Mouse (Mus musculus) midbrain, embryonic 13.5 days (tissue): ENCODE results near the gene Dmac2. TPM values are rescaled to one million over a fixed set of nuclear protein-coding genes. Genes with fewer than 3 reads are reported as not detected.

Source experiments
- ATAC-seq: fragments of 200-750 bp; cut with Nextera tagmentation; 2 replicates; pipeline ENCODE4 v1.8.0; 2017; ENCODE audit warnings: mild to moderate bottlenecking, moderate TSS enrichment, moderate library complexity
- H3K27ac ChIP-seq: fragments of 300-500 bp; sonication (generic); 2 replicates; pipeline ENCODE4 v1.5.1; 2015; ENCODE audit warnings: inconsistent platforms, mild to moderate bottlenecking, moderate library complexity
- H3K27me3 ChIP-seq: fragments of 300-500 bp; sonication (generic); 2 replicates; pipeline ENCODE4 v1.6.1; 2015; ENCODE audit warnings: mild to moderate bottlenecking, inconsistent platforms
- H3K36me3 ChIP-seq: fragments of 300-500 bp; sonication (generic); 2 replicates; pipeline ENCODE4 v1.6.1; 2015; ENCODE audit warnings: mild to moderate bottlenecking, inconsistent platforms
- H3K4me1 ChIP-seq: fragments of 300-500 bp; sonication (generic); replicated peaks from 2 replicates; pipeline ENCODE4 v1.6.1; 2015; ENCODE audit warnings: inconsistent platforms
- H3K4me2 ChIP-seq: fragments of 300-500 bp; sonication (generic); replicated peaks from 2 replicates; pipeline ENCODE4 v1.6.1; 2015; ENCODE audit warnings: moderate library complexity, mild to moderate bottlenecking, inconsistent platforms
- H3K4me3 ChIP-seq: fragments of 300-500 bp; sonication (generic); replicated peaks from 2 replicates; pipeline ENCODE4 v1.5.1; 2015; ENCODE audit warnings: mild to moderate bottlenecking, inconsistent platforms
- H3K9ac ChIP-seq: fragments of 300-500 bp; sonication (generic); replicated peaks from 2 replicates; pipeline ENCODE4 v1.6.1; 2015; ENCODE audit warnings: mild to moderate bottlenecking, inconsistent platforms
- H3K9me3 ChIP-seq: fragments of 300-500 bp; sonication (generic); 2 replicates; pipeline ENCODE4 v1.6.1; 2016; ENCODE audit warnings: mild to moderate bottlenecking, inconsistent platforms
- WGBS: fragments of 180-500 bp; shearing (Covaris S2); methylation state at CpG from one replicate; pipeline ENCODE4 v1.1.7; 2015; 5-methylcytosine and 5-hydroxymethylcytosine counted together
- polyA plus RNA-seq: library from polyadenylated mRNA; unstranded; fragments of >200 nt; fragmentation: Nextera tagmentation; extraction: Ambion mirVana; gene quantifications from 2 replicates; pipeline ENCODE4 v1.2.1, GENCODE M21; 2015

The Dmac2 gene
- polyA plus RNA-seq, 1 experiment from 2014 or later, result 34.2 TPM

- no peaks in the 10 kb centered on the region for H3K27me3 ChIP-seq
- H3K9me3 ChIP-seq, result no peaks in the 10 kb centered on the region
- H3K27ac ChIP-seq, result no peak overlapping the region
- 75% methylated on average over 3 of the region's 3 CpGs for WGBS
- no peak overlapping the region for H3K9ac ChIP-seq
- no peaks in the 10 kb centered on the region for H3K4me1 ChIP-seq
- ATAC-seq, result no peak
- H3K4me3 ChIP-seq, result no peak overlapping the region
- H3K36me3 ChIP-seq, result no peaks in the 10 kb centered on the region
- H3K4me2 ChIP-seq, result no peak overlapping the region
Observed at GRCm38 (mm10) chr7:25593859-25594258, 25.4 kb upstream of the Dmac2 start.

- Histone ChIP-seq H3K9ac (no peak overlapping the region), H3K9me3 (no peaks in the 10 kb centered on the region), H3K36me3 (no peaks in the 10 kb centered on the region), H3K4me2 (no peak overlapping the region), H3K27ac (no peak overlapping the region), H3K4me1 (no peaks in the 10 kb centered on the region), H3K27me3 (no peaks in the 10 kb centered on the region), H3K4me3 (no peak overlapping the region)
- ATAC-seq, result peak; percentile 75
- WGBS, result 16% methylated on average over 10 of the region's 10 CpGs
Observed at GRCm38 (mm10) chr7:25599663-25600062, 19.6 kb upstream of the Dmac2 start.

- Histone ChIP-seq H3K9me3 (no peaks in the 10 kb centered on the region), H3K36me3 (no peaks in the 10 kb centered on the region), H3K4me1 (no peaks in the 10 kb centered on the region), H3K9ac (no peak overlapping the region), H3K4me3 (no peak overlapping the region), H3K27me3 (no peaks in the 10 kb centered on the region), H3K4me2 (no peak overlapping the region), H3K27ac (no peak overlapping the region)
- 85% methylated on average over 11 of the region's 11 CpGs for WGBS
- no peak for ATAC-seq
Observed at GRCm38 (mm10) chr7:25600666-25601065, 18.5 kb upstream of the Dmac2 start.

DNA sequence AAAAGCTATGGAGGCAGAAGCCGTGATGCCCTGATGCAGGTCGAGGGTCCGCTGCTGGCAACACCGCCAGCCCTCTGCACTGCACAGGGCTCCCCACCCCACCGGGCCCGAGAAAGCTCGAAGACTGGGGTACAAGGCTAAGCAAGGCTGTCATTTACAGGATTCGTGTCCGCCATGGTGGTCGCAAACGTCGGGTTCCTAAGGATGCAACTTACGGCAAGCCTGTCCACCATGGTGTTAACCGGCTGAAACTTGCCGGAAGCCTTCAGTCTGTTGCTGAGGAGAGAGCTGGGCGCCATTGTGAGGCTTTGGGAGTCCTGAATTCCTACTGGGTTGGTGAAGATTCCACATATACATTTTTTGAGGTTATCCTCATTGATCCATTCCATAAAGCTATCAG lies 17.9 kb upstream of the Dmac2 start:
- WGBS, result 91% methylated on average over 16 of the region's 16 CpGs
- no peak overlapping the region for H3K9ac ChIP-seq
- H3K4me3 ChIP-seq, result no peak overlapping the region
- no peak overlapping the region for H3K27ac ChIP-seq
- H3K27me3 ChIP-seq, result no peaks in the 10 kb centered on the region
- no peak overlapping the region for H3K4me2 ChIP-seq
- H3K9me3 ChIP-seq, result no peaks in the 10 kb centered on the region
- no peak for ATAC-seq
- H3K4me1 ChIP-seq, result no peaks in the 10 kb centered on the region
- H3K36me3 ChIP-seq, result no peaks in the 10 kb centered on the region

DNA sequence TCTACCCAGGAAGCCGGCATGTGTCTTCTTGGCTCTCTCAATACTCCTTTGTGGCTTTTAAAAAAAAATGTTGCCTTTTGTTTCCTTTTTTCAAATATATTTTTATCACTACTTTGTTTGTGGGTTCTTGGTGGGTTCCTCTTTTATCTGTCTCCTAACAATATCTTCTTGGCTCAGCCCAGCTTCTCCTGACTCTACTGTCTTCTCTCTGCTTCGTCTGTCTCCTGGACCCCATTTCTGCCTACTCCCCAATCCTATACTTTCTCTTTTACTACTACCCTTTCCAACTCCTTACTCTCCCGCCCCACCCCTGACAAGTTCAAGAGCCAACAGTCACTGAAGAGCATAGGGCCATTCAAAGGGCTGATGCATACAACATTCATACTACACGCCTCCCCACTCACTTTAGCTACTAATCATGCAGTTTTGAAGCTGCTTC lies 12.6 kb upstream of the Dmac2 start:
- Histone ChIP-seq H3K4me1 (no peaks in the 10 kb centered on the region), H3K27me3 (no peaks in the 10 kb centered on the region), H3K9me3 (no peaks in the 10 kb centered on the region), H3K4me2 (no peak overlapping the region), H3K36me3 (no peaks in the 10 kb centered on the region), H3K9ac (no peak overlapping the region), H3K4me3 (no peak overlapping the region), H3K27ac (no peak overlapping the region)
- ATAC-seq, result no peak
- 79% methylated on average over 4 of the region's 4 CpGs for WGBS

GRCm38 (mm10) chr7:25607196-25607595 lies 12.0 kb upstream of the Dmac2 start:
- H3K4me2 ChIP-seq, result no peak overlapping the region
- no peak for ATAC-seq

GRCm38 (mm10) chr7:25610056-25610455 lies 9.2 kb upstream of the Dmac2 start:
- H3K9ac ChIP-seq, result no peak overlapping the region
- H3K27me3 ChIP-seq, result no peaks in the 10 kb centered on the region
- H3K36me3 ChIP-seq, result no peaks in the 10 kb centered on the region
- no peak overlapping the region for H3K4me2 ChIP-seq
- H3K9me3 ChIP-seq, result no peaks in the 10 kb centered on the region
- no peaks in the 10 kb centered on the region for H3K4me1 ChIP-seq
- ATAC-seq, result no peak
- H3K27ac ChIP-seq, result no peak overlapping the region
- WGBS, result 38% methylated on average over 6 of the region's 6 CpGs
- no peak overlapping the region for H3K4me3 ChIP-seq

More at GRCm38 (mm10) chr7:25607196-25607595, 12.0 kb upstream of the Dmac2 start:
- no peak overlapping the region for H3K9ac ChIP-seq
- no peaks in the 10 kb centered on the region for H3K36me3 ChIP-seq
- H3K4me3 ChIP-seq, result no peak overlapping the region
- no peaks in the 10 kb centered on the region for H3K4me1 ChIP-seq
- no peaks in the 10 kb centered on the region for H3K27me3 ChIP-seq
- 95% methylated on average over 2 of the region's 2 CpGs for WGBS
- no peak overlapping the region for H3K27ac ChIP-seq
- H3K9me3 ChIP-seq, result no peaks in the 10 kb centered on the region

DNA sequence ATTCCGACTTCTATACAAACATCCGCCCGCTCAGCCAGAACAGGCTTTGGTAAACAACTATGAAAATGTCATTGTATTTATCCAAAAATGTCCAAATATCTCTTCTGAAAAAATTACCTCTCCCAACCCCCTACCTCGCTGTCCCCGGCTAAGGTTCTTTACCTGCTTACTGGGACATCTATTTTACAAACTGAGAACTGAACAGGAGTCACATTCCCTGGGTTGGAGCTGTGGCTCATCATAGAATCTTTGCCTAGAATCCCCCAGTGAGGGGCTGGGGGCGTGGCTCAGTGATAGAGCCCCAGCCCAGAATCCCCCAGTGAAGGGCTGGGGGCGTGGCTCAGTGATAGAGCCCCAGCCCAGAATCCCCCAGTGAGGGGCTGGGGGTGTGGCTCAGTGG lies 7.7 kb upstream of the Dmac2 start:
- Histone ChIP-seq H3K9ac (no peak overlapping the region), H3K4me1 (no peaks in the 10 kb centered on the region), H3K9me3 (no peaks in the 10 kb centered on the region), H3K36me3 (no peaks in the 10 kb centered on the region), H3K4me2 (no peak overlapping the region), H3K27me3 (no peaks in the 10 kb centered on the region), H3K4me3 (no peak overlapping the region), H3K27ac (no peak overlapping the region)
- 42% methylated on average over 7 of the region's 7 CpGs for WGBS
- ATAC-seq, result no peak

- Histone ChIP-seq H3K4me2 (no peak overlapping the region), H3K9ac (no peak overlapping the region), H3K9me3 (no peaks in the 10 kb centered on the region), H3K27ac (no peak overlapping the region), H3K4me1 (peaks cover 3% of the 10 kb centered on the region; the same call in 1 of the 2 replicates), H3K4me3 (no peak overlapping the region), H3K36me3 (no peaks in the 10 kb centered on the region), H3K27me3 (no peaks in the 10 kb centered on the region)
- WGBS, result 92% methylated on average over 5 of the region's 5 CpGs
- no peak for ATAC-seq
Observed at GRCm38 (mm10) chr7:25614086-25614485, 5.1 kb upstream of the Dmac2 start.

DNA sequence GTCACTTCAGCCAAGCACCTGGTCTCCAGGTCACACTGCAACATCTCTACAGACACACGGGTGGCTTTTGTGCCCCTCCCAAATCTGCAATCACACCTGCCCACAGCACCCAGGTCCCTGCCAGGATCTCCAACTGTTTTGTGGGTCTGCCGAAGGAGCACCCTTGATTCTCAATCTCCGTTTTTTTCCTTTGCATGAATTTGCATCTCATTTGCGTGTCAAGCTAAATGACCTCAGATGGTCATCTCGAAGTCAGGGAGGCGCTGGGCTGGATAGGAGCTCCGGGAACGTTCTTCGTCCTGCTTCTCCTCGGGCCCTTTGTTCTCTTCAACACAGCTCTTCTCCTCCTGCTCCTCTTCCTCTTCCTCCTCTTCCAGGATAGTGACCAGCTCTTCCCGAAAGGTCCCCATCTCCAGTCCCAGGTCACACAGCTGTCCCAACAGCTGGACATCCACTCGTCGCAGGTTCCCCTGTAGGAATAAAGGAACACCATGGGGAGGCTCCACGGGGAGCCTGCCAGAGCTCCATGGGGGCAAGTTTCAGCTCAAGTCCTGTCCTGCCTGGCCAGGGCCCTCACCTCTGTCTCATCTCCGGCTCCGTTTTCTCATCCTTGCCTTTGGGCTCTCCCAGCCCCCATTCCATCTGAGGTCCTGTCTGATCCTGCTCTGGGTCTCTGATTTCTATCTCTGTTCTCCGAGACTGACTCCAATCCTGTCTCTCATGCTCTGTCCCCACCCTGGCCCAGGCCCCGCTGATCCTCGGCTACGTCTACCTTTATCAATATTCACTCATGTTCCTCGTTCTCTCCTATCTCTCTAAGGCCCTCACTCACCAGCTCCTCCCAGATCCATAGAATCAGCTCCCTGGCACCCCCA lies 4.1 kb upstream of the Dmac2 start:
- 65% methylated on average over 21 of the region's 21 CpGs for WGBS
- no peak overlapping the region for H3K27ac ChIP-seq
- no peak overlapping the region for H3K4me3 ChIP-seq
- no peaks in the 10 kb centered on the region for H3K27me3 ChIP-seq
- no peaks in the 10 kb centered on the region for H3K36me3 ChIP-seq
- peaks cover 8% of the 10 kb centered on the region for H3K4me1 ChIP-seq
- H3K9ac ChIP-seq, result no peak overlapping the region
- H3K4me2 ChIP-seq, result no peak overlapping the region
- no peaks in the 10 kb centered on the region for H3K9me3 ChIP-seq
- no peak for ATAC-seq

DNA sequence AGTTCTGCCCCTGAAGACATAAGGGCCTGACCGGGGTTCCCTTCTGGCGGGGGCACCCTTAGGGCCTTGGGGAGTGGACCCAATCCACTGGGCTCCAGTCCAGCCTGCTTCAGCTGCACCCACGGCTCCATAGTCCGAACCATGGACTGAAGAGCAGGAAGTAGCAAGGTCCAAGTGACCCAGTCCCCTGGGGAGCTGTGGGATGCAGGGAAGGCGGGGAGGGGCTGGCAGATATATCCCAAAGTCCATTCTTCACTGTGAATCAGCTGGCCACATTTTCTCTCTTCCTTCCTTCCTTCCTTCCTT lies 3.6 kb upstream of the Dmac2 start, which contains the start of gene Erich4:
Gene Erich4 (minus strand): TSS at position 187 of the 306 bp plus-strand sequence.
- 77% methylated on average over 5 of the region's 5 CpGs for WGBS
- Histone ChIP-seq H3K9ac (no peak within 1 kb of the TSS), H3K27me3 (no peaks in the 10 kb centered on the region), H3K4me1 (peaks cover 8% of the 10 kb centered on the region), H3K9me3 (no peaks in the 10 kb centered on the region), H3K4me2 (no peak within 1 kb of the TSS), H3K4me3 (no peak within 1 kb of the TSS), H3K27ac (no peak within 1 kb of the TSS), H3K36me3 (no peaks in the 10 kb centered on the region)
- no peak for ATAC-seq

DNA sequence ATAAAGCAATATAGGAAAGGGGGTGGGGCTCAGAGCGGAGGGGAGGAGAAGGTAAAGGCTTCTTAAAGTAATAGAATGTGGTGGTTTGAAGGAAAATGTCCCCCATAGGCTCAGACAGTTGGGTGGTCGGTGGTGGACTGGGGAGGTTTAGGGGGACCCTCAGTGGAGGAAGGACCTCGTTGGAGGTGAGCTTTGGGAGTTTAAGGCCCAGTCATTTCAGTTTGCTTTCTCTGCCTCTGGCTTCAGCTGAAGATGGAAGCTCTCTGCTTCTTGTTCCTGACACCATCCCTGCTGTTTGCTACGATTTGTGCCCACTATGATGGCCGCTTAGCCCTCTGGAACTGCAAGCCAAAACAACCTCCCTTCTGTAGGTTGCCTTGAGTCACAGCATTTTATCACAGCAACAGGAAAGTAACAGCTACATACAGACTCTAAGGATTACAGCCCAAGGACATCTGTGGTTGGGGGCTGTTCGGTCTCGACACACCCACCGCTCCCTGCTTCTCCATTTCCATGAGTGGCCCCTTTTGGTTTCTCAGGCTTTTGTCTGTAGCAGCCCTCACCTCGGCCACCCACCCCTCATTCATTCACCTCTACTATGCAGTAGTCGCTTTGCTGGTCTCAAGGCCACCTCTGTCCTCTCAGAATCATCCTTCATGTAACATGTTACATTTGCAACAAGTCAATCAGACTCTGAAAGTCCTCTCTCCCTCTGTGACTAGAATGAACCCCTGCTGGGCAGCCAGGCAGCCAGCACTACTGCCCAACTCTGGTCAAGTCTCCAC lies 1.6 kb upstream of the Dmac2 start:
- H3K9me3 ChIP-seq, result no peaks in the 10 kb centered on the region
- peaks cover 6% of the 10 kb centered on the region; the same call in 1 of the 2 replicates for H3K36me3 ChIP-seq
- H3K9ac ChIP-seq, result no peak overlapping the region
- no peak overlapping the region for H3K4me3 ChIP-seq
- no peak overlapping the region for H3K4me2 ChIP-seq
- no peaks in the 10 kb centered on the region for H3K27me3 ChIP-seq
- ATAC-seq, result no peak
- H3K4me1 ChIP-seq, result peaks cover 8% of the 10 kb centered on the region
- WGBS, result 85% methylated on average over 10 of the region's 10 CpGs
- H3K27ac ChIP-seq, result no peak overlapping the region
